Mouse (Mus musculus): Measurements from ENCODE around the gene Rpl23.

- TF ChIP-seq CTCF (IDR thresholded peaks at IDR 0.05; ENCODE audit: control insufficient read depth, insufficient read depth, insufficient replicate concordance, low read depth, low read length), result no peak
- TF ChIP-seq POLR2A (IDR thresholded peaks at IDR 0.05; ENCODE audit: control insufficient read depth, low read depth, low read length), result no peak
Measured at GRCm38 (mm10) chr11:97816176-97816575, 33.9 kb upstream of the Rpl23 start.

Measured in testis, adult 2 months (tissue).